Mouse (Mus musculus) spleen, adult 2 months (tissue): ENCODE measurements around the gene Trp53i13. TPM values are rescaled to one million over a fixed set of nuclear protein-coding genes. Genes with fewer than 3 reads are reported as not detected.

Source experiments
- DNase-seq, 2 experiments: peaks; one replicate each; pipeline versions ENCODE4 v3.0.0 to v3.0.0-alpha.2; 2012 to 2021; ENCODE audit warnings: low spot score in 2 of 2, low read depth in 1 of 2
- H3K27ac ChIP-seq: fragments of 200-500 bp; 2 replicates; pipeline ENCODE4 v1.5.1; 2012; ENCODE audit warnings: low read length, inconsistent platforms; ENCODE audit not compliant: insufficient read depth
- H3K27me3 ChIP-seq: fragments of 200-500 bp; 2 replicates; pipeline ENCODE4 v1.6.1; 2012; ENCODE audit warnings: mild to moderate bottlenecking, moderate library complexity, low read length, inconsistent platforms; ENCODE audit not compliant: control insufficient read depth, insufficient read depth
- H3K36me3 ChIP-seq: fragments of 200-500 bp; 2 replicates; pipeline ENCODE4 v1.6.1; 2012; ENCODE audit warnings: mild to moderate bottlenecking, low read length, inconsistent platforms; ENCODE audit not compliant: control insufficient read depth, insufficient read depth
- H3K4me1 ChIP-seq: fragments of 200-500 bp; 2 replicates; pipeline ENCODE4 v1.6.1; 2011; ENCODE audit warnings: inconsistent platforms; ENCODE audit not compliant: control insufficient read depth, insufficient read depth, insufficient read length
- H3K4me3 ChIP-seq: fragments of 200-500 bp; 2 replicates; pipeline ENCODE4 v1.5.1; 2011; ENCODE audit warnings: mild to moderate bottlenecking, inconsistent platforms; ENCODE audit not compliant: insufficient read depth, insufficient read length; ENCODE audit errors: extremely low read depth
- CTCF ChIP-seq: fragments of 200-500 bp; IDR thresholded peaks from 2 replicates; pipeline ENCODE4 v1.5.1; 2011; ENCODE audit warnings: mild to moderate bottlenecking, inconsistent platforms; ENCODE audit not compliant: insufficient read depth, insufficient read length, insufficient replicate concordance; ENCODE audit errors: extremely low read depth
- POLR2A ChIP-seq: fragments of 200-500 bp; IDR thresholded peaks from 2 replicates; pipeline ENCODE4 v1.6.1; 2011; ENCODE audit warnings: low read depth, low read length, inconsistent platforms
- WGBS: fragments of 180-500 bp; shearing (Covaris S2); methylation state at CpG from one replicate; pipeline ENCODE4 v1.1.7; 2018; 5-methylcytosine and 5-hydroxymethylcytosine counted together
- polyA plus RNA-seq: library from polyadenylated mRNA; depleted of rRNA; stranded (reverse); fragments of >200 nt; gene quantifications from 2 replicates; pipeline ENCODE4 v1.2.3, GENCODE M21; 2012

Gene Trp53i13
- polyA plus RNA-seq, 1 experiment, result 16.6 TPM

GRCm38 (mm10) chr11:77514281-77514831 lies 1.4 kb downstream of the Trp53i13 start:
- 22% methylated on average over 19 of the region's 19 CpGs for WGBS
- Histone ChIP-seq H3K27ac (no peak overlapping the region), H3K4me3 (peak overlapping the region; percentile 58), H3K36me3 (no peaks in the 10 kb centered on the region), H3K27me3 (peaks cover 6% of the 10 kb centered on the region), H3K4me1 (peaks cover 33% of the 10 kb centered on the region)
- peak in 1 of 2 experiments; percentile 9 for DNase-seq
- TF ChIP-seq CTCF (no peak), POLR2A (no peak)

GRCm38 (mm10) chr11:77513811-77514170 lies 2.0 kb downstream of the Trp53i13 start:
- H3K36me3 ChIP-seq, result no peaks in the 10 kb centered on the region
- DNase-seq, result no peak
- no peak overlapping the region for H3K27ac ChIP-seq
- H3K27me3 ChIP-seq, result peaks cover 6% of the 10 kb centered on the region
- peak overlapping the region; percentile 74 for H3K4me3 ChIP-seq
- peaks cover 29% of the 10 kb centered on the region for H3K4me1 ChIP-seq
- TF ChIP-seq CTCF (no peak), POLR2A (no peak)
- WGBS, result 18% methylated on average over 10 of the region's 10 CpGs

GRCm38 (mm10) chr11:77512891-77513810 lies 2.6 kb downstream of the Trp53i13 start:
- H3K27ac ChIP-seq, result peak overlapping the region; percentile 74
- DNase-seq, result peak; percentile 72 to 82
- TF ChIP-seq POLR2A (no peak; the same call in 1 of the 2 replicates), CTCF (no peak)

GRCm38 (mm10) chr11:77511336-77511735 lies 4.4 kb downstream of the Trp53i13 start:
- peaks cover 6% of the 10 kb centered on the region for H3K27me3 ChIP-seq
- H3K4me1 ChIP-seq, result peaks cover 20% of the 10 kb centered on the region
- DNase-seq, result no peak
- no peak overlapping the region for H3K4me3 ChIP-seq
- TF ChIP-seq CTCF, result no peak
- no peak for TF ChIP-seq POLR2A
- H3K27ac ChIP-seq, result no peak overlapping the region
- 84% methylated on average over 5 of the region's 5 CpGs for WGBS
- H3K36me3 ChIP-seq, result peaks cover 4% of the 10 kb centered on the region; the same call in 1 of the 2 replicates

More at GRCm38 (mm10) chr11:77512891-77513810, 2.6 kb downstream of the Trp53i13 start:
- Histone ChIP-seq H3K36me3 (no peaks in the 10 kb centered on the region), H3K27me3 (peaks cover 6% of the 10 kb centered on the region), H3K4me1 (peaks cover 22% of the 10 kb centered on the region), H3K4me3 (peak overlapping the region; percentile 74)
- WGBS, result under 1% methylated on average over 49 of the region's 84 CpGs

GRCm38 (mm10) chr11:77508068-77509021 lies 7.4 kb downstream of the Trp53i13 start:
- H3K4me1 ChIP-seq, result peaks cover 4% of the 10 kb centered on the region; the same call in 1 of the 2 replicates
- H3K4me3 ChIP-seq, result peak overlapping the region; percentile 47; the same call in 1 of the 2 replicates
- WGBS, result 29% methylated on average over 49 of the region's 49 CpGs
- H3K36me3 ChIP-seq, result peaks cover 25% of the 10 kb centered on the region
- H3K27ac ChIP-seq, result no peak overlapping the region
- DNase-seq, result peak in 1 of 2 experiments; percentile 82
- no peak for TF ChIP-seq POLR2A
- TF ChIP-seq CTCF, result peak; percentile 95
- H3K27me3 ChIP-seq, result no peaks in the 10 kb centered on the region

GRCm38 (mm10) chr11:77507426-77507825 lies 8.4 kb downstream of the Trp53i13 start:
- H3K4me3 ChIP-seq, result no peak overlapping the region
- H3K27me3 ChIP-seq, result no peaks in the 10 kb centered on the region
- no peak overlapping the region for H3K27ac ChIP-seq
- peaks cover 1% of the 10 kb centered on the region; the same call in 1 of the 2 replicates for H3K4me1 ChIP-seq
- peaks cover 26% of the 10 kb centered on the region for H3K36me3 ChIP-seq
- 69% methylated on average over 4 of the region's 4 CpGs for WGBS
- no peak for DNase-seq
- TF ChIP-seq POLR2A, result no peak
- no peak for TF ChIP-seq CTCF
